Mouse (Mus musculus) heart, adult 18-20 months (tissue): ENCODE measurements around the gene Mrps23. TPM values are rescaled to one million over a fixed set of nuclear protein-coding genes. Genes with fewer than 3 reads are reported as not detected.
A peak's percentile ranks its signal among the peaks of the same experiment; 100 is the strongest.

ENCODE experiments used
- DNase-seq, 2 experiments: peaks; one replicate each; pipeline ENCODE4 v3.0.0; 2021 to 2022; ENCODE audit warnings: mixed read lengths in 1 of 2
- total RNA-seq, 2 experiments: library from RNA; stranded (reverse); gene quantifications; 2 replicates each; pipeline ENCODE4 v1.2.3; 2021

Gene Mrps23
- total RNA-seq, 2 experiments from 2014 or later: 327 to 375 TPM

GRCm38 (mm10) chr11:88248636-88249035 is 44.4 kb downstream of the Mrps23 start:
- no peak for DNase-seq

- DNase-seq: peak; percentile 33 to 63
These were observed 46.4 kb downstream of the Mrps23 start for GRCm38 (mm10) chr11:88250568-88250967.

GRCm38 (mm10) chr11:88251295-88251694 is 47.1 kb downstream of the Mrps23 start:
- no peak for DNase-seq

- peak; percentile 79 to 93 for DNase-seq
These were observed 48.0 kb downstream of the Mrps23 start for GRCm38 (mm10) chr11:88251972-88252766.

- peak; percentile 76 to 77 for DNase-seq
These were observed 48.8 kb downstream of the Mrps23 start for GRCm38 (mm10) chr11:88252767-88253513.

GRCm38 (mm10) chr11:88253514-88254167 is 49.5 kb downstream of the Mrps23 start:
- no peak for DNase-seq

GRCm38 (mm10) chr11:88257700-88258099 is 53.5 kb downstream of the Mrps23 start:
- DNase-seq: no peak

- DNase-seq: no peak
These were observed 54.0 kb downstream of the Mrps23 start for GRCm38 (mm10) chr11:88258212-88258611.

- DNase-seq: no peak
These were observed 56.3 kb downstream of the Mrps23 start for GRCm38 (mm10) chr11:88260463-88260862.

Other genes with a start within 250 kb of the Mrps23 start
- gene Dynll2, start 216.9 kb upstream of the Mrps23 start, total RNA-seq: 100 to 1,000 TPM; 410 to 444 TPM
- gene Srsf1, start 157.0 kb upstream of the Mrps23 start, total RNA-seq: 100 to 1,000 TPM in 1 of 2 experiments, 10 to 100 TPM in 1; 88.5 to 102 TPM
- gene Vezf1, start 136.1 kb upstream of the Mrps23 start, total RNA-seq: 10 to 100 TPM; 35.0 to 38.4 TPM
- 10 to 100 TPM; 40.0 to 43.8 TPM for gene Cuedc1, start 106.3 kb upstream of the Mrps23 start, total RNA-seq
- not detected for gene Ccdc182, start 89.7 kb downstream of the Mrps23 start, total RNA-seq